Mouse (Mus musculus): ENCODE data around the gene Cdhr3.
"Not testable (repeated sequence)": the region's sequence is repeated elsewhere in the genome, so short reads cannot be mapped to it uniquely, and the experiment has no call there.

Cdhr3 gene

DNA sequence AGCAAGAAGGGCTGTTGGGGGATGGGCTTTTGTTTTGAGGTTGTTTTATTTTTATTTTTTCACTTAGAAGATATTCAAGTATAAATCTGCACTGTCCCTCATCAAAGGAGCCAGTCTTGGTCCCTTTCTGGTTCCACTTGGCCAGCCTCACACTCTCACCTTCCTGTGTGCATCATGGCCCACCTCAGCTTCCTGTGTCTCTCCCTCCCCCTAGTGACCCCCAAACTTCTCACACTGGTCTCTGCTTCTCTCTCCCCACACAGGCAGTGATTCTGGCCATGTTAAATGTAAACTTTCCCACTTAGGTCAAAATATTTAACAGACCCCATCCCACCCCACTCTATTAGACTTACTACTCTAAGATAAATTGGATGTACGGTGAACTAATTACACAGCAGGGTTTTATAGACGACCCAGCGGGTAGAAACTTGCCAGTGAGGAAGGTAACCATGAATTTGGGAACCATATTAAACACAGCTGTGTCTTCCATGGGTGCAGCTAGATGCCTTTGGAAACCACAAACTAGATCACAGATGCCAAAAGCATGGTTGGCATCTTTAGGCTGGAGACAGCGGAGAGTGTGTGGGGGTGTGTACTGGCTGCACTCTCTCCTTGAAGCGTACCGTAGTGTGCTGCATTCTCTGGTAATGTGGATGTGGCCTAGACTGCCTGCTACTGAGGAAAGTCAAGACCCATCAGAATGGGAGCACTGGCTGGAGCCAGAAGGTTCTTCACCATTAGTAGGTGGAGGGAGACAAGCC lies 83.3 kb downstream of the Cdhr3 start:
- ATAC-seq (ENCODE audit: insufficient number of reproducible peaks, low FRiP score, low TSS enrichment): no peak

DNA sequence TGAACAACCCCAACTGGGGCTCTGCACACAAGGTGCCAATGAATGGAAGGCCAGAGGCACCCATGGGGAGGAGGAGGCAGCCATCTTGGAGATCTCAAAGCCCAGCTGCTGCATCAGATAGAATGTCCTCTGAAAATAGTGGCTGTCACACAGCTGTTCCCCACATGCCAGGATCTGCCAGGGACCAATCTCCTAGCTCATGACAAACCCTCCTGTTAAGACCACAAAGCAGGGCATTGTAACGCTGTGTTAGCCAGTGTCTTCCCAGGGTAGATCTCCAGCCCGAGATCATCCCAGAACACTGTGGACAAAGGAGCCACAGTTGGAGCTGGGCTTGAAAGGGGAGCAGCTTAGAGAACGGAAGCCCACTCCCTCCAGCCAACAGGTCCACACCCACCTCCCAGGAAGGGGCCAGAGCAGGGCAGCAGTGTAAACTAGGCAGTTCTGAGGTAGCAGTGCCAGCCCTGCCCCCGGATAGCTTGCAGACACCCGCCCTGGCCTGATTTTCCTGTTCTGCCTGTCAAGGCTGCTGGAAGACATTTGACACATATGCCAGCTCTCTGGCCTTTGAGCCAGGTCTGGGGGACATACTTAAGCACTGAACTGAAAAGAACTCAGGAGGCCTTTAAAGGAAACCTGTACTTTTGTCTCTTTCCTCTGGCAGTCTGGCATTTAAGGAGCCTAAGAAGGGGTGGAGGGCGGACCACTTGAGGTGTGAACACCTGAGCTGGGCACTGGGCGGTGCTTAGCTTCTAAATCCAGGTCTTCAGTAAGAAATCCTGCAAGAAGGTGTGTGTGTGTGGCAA lies 84.2 kb downstream of the Cdhr3 start:
- ATAC-seq (ENCODE audit: insufficient number of reproducible peaks, low FRiP score, low TSS enrichment): no peak

DNA sequence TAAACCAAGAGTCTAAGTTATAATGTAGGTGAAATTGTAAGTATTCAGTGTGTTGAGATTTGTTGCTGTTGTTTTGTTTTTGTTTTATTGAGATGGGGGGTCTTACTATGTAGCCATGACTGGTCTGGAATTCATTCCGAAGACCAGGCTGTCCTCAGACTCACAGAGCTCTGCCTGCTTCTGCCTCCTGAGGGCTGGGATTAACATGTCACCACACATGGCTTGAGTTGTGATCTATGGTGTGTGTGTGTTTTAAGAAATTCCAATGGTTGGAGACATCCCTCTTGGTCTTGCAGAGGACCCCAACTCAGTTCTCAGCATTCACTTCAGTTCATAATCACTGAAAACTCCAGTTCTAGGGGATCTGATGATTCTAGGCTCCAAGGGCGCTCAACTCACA lies 85.5 kb downstream of the Cdhr3 start:
- ATAC-seq (ENCODE audit: insufficient number of reproducible peaks, low FRiP score, low TSS enrichment): no peak

DNA sequence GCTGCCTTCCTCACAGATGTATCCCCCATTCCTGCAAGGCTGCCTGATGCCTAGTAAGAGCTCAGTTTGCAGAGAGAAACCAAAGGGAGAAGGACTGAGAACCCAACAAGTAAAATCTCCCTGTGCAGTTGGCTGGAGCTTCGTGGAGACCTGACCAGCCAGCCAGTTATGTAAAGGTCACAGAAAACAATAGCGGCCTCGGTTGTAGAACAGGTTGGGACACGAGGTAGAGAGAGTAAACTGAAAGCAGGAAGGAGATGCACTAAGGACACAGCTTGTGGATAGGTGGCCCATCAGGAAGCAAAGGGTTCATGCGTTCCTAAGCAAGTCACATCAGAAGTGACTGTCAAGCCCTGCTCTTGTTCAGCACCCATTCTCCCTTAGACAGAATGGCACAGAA lies 86.8 kb downstream of the Cdhr3 start:
- ATAC-seq (ENCODE audit: insufficient number of reproducible peaks, low FRiP score, low TSS enrichment): no peak

DNA sequence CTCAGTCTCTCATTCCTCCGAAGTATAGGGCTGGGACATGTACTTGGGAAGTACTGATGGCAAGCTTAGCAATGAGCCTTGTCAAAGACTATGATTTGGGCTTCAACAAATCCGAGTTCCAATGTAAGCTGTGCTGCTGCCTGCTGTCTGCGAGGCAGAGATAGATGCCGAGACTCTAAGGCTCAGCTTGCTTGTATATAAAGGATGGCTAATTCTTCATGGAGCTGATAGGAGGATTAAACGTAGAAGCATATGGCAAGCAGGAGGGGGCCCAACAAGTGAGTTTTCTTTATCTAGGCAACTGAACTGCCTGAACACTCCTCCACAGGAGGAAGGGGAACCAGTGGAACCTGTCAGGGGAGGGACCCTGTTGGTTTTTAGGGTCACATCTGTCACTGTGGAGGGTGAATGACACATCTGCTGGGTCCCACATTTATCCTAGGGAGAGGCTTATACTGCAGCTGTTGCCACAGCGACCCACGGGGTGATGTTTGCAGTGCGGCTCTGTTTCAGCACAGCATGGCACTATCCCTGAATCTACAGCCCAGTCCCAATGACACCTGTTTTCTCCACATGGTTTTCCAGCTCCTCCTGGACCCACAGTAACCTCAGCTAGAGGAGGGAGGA lies 89.2 kb downstream of the Cdhr3 start:
- no peak for ATAC-seq (ENCODE audit: insufficient number of reproducible peaks, low FRiP score, low TSS enrichment)

DNA sequence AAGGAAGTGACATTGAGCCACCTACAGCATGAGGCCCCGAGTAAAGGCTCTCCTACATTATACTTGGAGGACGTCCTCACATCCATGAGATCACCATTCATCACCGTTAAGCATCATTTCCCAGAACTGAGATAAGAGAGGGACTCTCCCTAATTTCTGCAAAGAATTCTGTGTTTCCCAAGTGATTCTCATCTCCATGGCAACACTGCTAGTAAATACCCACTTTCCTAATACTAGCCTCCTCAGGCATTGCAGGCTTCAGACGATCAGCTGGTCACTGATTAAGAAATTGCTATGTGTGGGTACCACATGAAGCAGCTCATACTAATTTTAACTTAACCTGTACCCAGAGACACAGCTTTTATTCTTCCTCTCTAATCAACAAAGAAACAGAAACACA lies 92.3 kb downstream of the Cdhr3 start:
- ATAC-seq (ENCODE audit: insufficient number of reproducible peaks, low FRiP score, low TSS enrichment): no peak

DNA sequence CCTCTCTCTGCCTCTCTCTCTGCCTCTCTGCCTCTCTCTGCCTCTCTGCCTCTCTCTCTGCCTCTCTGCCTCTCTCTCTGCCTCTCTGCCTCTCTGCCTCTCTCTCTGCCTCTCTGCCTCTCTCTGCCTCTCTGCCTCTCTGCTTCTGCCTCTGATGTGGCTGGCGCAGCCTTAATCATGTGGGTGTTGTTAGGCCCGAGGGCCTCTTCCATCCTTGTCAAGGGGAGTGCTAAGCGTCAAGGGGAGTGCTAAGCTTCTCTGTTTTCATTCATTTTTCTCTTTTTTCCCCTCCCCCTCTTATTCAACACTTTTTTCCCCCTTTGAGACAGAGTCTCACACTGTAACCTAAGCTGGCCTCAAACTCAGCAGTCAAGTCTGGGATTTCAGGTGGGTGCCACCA lies 92.9 kb downstream of the Cdhr3 start:
- not testable (repeated sequence) for ATAC-seq (ENCODE audit: insufficient number of reproducible peaks, low FRiP score, low TSS enrichment)

DNA sequence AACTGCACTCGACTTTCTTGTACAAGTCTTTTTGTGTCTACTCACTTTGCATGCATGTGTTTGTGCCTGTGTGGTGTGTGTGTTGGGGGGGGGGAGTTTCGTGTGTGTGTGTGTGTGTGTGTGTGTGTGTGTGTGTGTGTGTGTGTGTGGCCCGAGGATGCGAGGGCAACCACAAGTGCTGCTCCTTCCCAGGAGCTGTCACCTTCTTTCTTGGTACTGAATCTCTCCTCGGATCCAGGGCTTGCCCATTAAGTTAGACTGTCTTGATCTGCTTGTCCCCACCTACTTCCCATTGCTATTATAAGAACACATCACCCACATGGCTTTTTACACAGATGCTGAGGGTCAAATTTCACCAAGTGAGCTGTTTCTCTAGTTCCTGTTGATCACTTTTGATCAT lies 93.9 kb downstream of the Cdhr3 start:
- ATAC-seq (ENCODE audit: insufficient number of reproducible peaks, low FRiP score, low TSS enrichment): no peak

DNA sequence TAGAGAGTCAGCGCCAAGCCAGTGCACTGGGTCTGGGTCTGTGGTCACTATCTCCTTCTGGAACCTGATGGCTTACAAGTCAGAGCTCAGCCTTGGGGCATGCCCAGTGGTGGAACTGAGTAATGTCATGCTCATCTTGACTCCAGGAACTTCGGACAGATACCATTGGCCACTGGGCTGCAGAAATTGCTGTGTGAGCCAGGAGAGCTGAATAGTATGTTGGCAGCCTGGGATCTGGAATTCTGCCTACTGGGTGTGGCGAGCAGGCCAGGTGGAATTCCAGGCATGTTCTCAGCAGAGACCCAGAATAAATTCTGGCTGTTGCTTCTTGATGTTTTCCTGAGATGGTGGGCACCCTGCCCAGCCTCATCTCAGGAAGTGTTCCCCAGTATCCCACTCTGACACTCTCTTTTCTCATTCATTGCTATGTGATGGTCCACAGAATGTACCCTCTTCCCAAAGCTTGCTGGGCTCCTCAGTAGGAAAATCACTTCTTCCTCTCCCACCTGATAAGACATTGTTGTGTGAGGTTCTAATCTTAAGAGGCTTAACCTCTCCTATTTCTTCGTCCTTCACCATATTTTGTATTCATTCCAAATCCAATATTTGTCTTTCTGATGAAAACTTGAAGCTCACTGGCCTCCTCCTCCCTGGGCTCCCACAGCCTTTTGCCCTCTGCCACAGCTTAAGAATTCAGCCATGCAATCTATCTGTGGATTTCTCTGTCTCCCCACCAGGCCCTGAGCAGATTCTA lies 97.4 kb downstream of the Cdhr3 start:
- 0 out of 2 replicates have a peak, but pooled peaks have one; percentile 69 for ATAC-seq (ENCODE audit: insufficient number of reproducible peaks, low FRiP score, low TSS enrichment)

DNA sequence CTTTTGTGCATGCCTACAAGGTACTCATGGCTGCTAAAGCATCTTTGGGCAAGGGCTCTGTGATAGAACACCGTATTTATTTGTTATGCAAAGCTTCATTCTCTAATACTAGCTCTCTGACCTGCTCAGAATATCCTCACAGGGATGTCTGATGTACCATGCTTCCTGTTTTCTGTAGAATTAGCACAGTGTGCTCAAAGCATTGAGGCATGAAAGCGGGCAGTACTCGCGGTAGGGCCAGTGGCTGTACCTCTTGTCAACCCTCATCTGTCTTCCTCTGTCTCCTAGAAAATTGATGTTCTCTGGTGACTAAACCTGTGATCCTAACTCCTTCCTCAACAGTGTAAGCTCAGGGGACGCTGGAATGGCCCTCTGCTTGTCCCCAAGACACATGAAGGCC lies 98.6 kb downstream of the Cdhr3 start:
- ATAC-seq (ENCODE audit: insufficient number of reproducible peaks, low FRiP score, low TSS enrichment): no peak

DNA sequence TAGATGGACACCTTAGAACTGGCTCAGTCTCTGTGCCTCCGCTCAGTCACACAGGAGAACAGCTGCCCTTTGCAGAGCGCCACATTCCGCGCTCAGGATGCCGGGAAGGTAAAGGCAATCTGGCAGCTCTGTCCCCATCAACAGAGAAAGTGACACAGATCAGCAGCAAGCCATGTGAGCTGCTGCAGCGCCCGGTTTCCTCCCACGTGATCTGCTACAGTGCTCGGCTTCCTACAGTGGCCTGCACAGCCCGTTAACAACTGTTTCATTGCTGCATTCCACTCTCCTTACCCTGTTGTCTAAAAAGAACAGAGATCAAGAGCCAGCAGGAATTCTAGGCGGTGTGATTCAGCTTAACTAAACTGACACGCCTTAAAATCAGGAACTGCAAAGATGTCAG lies 102.9 kb downstream of the Cdhr3 start:
- no peak for ATAC-seq (ENCODE audit: insufficient number of reproducible peaks, low FRiP score, low TSS enrichment)

DNA sequence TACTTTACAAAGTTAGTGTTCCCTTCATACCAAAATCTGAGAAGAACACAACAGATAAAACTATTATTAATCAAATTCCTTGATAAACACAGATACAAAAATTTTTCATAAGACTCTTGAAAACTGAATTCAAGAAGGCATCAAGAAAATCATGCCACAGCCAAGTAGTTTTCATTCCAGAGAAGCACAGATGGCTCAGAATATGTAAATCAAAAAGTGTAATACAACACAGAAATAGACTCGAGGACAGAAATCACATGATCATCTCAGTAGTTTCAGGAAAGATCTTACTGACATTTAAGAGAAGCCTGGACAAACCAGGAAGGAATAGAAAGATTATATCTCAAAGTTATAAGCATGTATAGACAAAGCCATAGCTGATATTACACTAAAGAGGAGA lies 106.4 kb downstream of the Cdhr3 start:
- no peak for ATAC-seq (ENCODE audit: insufficient number of reproducible peaks, low FRiP score, low TSS enrichment)
